Mouse (Mus musculus): ENCODE results near the gene Mrpl4.
A peak's percentile ranks its signal among the peaks of the same experiment; 100 is the strongest.

Mrpl4 gene

DNA sequence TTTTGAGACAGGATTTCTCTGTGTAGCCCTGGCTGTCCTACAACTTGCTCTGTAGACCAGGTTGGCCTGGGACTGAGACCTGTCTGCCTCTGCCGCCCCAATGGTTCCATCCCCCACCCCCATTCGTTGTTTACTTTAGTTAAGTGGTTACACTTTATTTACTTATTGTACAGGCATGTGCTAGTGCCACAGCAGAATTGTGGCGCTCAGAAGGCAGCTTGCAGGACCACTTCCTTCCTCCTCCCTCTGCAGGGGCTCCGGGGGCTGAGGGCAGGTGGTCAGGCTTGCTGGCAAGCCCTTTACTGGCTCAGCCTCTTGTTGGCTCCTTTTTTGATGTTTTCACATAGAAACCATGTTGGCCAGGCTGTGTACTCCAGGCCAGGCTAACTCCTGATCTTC is 14.6 kb downstream of the Mrpl4 start:
- no peak for DNase-seq (ENCODE audit: low spot score)

- DNase-seq (ENCODE audit: low spot score): no peak
Measured at GRCm38 (mm10) chr9:21018600-21018999, 16.1 kb downstream of the Mrpl4 start.

- no peak for DNase-seq (ENCODE audit: low spot score)
Measured at GRCm38 (mm10) chr9:21021363-21021762, 18.8 kb downstream of the Mrpl4 start.

DNA sequence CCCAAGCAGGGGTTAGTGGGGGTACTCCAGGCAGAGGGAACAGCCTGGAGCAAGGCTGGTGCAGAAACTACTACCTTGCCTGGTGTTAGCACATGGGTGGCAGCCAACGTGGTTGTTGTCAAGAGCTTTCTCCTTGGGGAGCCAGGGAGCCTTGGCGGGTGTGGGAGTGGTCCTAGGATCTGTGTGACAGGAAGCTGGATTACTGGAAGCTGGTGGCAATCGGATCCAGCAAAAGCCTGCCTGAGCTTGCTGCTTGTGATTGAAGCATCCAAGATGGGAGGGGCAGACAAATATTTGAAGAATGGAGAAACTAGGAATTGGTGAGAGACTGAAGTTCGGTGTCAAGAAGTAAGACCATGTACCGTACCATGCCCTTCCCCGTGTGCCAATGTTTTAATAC is 19.8 kb downstream of the Mrpl4 start:
- DNase-seq (ENCODE audit: low spot score): no peak

GRCm38 (mm10) chr9:21022726-21023125 is 20.2 kb downstream of the Mrpl4 start:
- no peak for DNase-seq (ENCODE audit: low spot score)

GRCm38 (mm10) chr9:21025258-21025810 is 22.8 kb downstream of the Mrpl4 start:
- no peak for DNase-seq (ENCODE audit: low spot score)

DNA sequence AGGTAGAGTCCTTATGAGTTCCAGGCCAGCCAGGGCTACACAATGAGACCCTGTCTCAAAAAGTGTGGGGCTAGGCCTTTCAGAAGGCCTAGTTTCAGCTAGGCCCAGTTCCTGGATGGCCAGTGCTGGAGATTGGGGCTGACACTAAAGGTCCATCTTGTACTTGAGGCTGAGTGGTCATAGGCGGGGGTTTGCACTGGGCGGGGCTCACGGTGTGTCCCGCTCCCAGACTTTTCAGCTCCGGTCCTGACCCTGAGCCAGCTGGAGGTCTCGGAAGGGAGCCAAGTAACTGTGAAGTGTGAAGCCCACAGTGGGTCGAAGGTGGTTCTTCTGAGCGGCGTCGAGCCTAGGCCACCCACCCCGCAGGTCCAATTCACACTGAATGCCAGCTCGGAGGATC is 24.3 kb downstream of the Mrpl4 start:
- no peak for DNase-seq (ENCODE audit: low spot score)

- DNase-seq (ENCODE audit: low spot score): no peak
Measured at GRCm38 (mm10) chr9:21027774-21028290, 25.3 kb downstream of the Mrpl4 start.

- no peak for DNase-seq (ENCODE audit: low spot score)
Measured at GRCm38 (mm10) chr9:21028560-21029110, 26.1 kb downstream of the Mrpl4 start.

- DNase-seq (ENCODE audit: low spot score): peak; percentile 89
Measured at GRCm38 (mm10) chr9:21029291-21030054, 26.9 kb downstream of the Mrpl4 start, which contains the start of gene Icam4. Gene Icam4, plus strand, starts transcription at chr9:21029373.

DNA sequence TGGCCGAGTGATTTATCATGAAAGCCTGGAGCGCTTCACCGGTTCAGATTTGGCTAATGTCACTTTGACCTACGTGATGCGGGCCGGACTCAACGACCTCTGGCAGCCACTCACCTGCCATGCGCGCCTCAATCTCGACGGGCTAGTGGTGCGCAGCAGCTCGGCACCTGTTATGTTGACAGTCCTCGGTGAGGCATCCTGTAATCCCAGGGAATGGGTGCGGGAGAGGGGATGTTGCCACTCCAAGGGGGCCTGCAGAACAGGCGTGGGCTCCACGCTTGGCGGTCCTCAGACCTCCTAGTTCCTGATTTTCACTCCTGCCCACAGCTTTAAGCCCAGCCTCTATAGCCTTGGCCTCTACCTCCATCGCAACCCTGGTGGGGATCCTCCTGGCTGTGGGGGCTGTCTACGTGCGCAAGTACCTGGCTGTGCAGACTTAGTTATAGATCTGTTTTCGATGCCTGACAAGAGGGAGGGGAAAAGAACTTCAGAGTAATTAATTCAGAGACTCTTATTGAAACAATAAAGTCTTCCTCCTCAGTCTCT is 27.6 kb downstream of the Mrpl4 start:
- DNase-seq (ENCODE audit: low spot score): no peak

DNA sequence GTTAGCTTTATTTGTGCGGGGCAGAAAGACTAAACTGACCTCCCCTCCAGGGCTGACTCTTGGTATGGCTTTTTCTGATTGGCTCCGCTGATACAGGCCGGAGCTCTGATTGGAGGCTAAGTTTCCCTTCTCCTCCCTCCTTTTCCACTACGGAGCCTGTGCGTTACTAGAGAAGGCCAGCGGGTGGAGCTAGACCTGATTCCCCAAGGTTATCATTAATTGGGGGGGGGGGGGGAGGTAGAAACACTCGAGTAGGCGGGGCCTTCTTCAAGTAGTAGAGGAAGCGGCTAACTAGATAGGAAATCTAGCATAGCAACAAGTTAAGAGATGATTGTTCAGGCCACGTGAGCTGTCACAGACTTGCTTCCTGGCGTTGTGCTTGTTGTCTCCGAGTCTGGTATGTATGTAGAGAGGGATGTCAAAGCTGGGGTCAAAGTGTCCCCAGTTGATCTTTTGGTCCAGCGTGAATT is 28.3 kb downstream of the Mrpl4 start:
- DNase-seq (ENCODE audit: low spot score): peak; percentile 93

- peak; percentile 72 for DNase-seq (ENCODE audit: low spot score)
Measured at GRCm38 (mm10) chr9:21031251-21031895, 28.8 kb downstream of the Mrpl4 start.

DNA sequence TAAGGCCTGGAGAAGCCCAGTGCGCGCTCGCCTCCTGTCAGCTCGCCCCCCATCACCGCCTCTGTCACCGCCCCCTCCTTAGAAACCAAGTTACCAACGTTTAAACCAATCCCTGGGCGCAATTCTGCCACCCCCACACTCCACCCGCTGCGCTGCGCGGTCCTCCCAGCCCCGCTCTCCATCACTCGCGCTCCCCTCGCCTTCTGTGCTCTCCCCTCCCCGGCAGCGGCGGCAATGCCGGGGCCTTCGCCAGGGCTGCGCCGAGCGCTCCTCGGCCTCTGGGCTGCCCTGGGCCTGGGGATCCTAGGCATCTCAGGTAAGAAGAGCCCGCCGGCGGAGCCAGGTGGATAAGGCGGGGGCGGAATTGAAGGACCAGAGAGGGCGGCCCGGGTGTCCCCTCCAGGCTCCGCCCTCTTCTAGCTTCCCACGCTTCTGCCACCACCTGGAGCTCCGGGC is 29.4 kb downstream of the Mrpl4 start, which contains the start of gene Icam5:
TSS of gene Icam5 (plus strand) at position 178 of the 456 bp plus-strand sequence.
- no peak for DNase-seq (ENCODE audit: low spot score)

DNA sequence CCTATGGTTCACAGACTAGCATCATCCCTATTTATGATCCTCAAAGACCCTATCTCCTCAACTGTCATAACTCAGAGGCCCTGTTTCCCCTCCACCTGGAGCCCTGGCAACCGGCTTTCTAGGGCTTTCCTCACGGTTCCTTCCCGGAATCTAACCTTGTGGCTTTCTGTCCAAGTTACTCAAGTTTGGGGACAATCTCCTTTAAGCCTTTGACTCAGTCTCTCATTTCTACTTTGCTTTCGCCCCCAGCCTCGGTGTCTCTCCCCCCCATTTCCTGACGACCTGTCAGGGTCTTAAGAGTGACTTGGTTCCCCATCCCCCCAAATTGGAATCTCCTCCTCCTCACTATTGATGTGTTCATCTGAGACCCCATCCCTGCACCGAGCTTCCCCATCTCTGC is 30.0 kb downstream of the Mrpl4 start:
- DNase-seq (ENCODE audit: low spot score): no peak

- DNase-seq (ENCODE audit: low spot score): peak; percentile 90
Measured at GRCm38 (mm10) chr9:21033136-21033535, 30.6 kb downstream of the Mrpl4 start.

DNA sequence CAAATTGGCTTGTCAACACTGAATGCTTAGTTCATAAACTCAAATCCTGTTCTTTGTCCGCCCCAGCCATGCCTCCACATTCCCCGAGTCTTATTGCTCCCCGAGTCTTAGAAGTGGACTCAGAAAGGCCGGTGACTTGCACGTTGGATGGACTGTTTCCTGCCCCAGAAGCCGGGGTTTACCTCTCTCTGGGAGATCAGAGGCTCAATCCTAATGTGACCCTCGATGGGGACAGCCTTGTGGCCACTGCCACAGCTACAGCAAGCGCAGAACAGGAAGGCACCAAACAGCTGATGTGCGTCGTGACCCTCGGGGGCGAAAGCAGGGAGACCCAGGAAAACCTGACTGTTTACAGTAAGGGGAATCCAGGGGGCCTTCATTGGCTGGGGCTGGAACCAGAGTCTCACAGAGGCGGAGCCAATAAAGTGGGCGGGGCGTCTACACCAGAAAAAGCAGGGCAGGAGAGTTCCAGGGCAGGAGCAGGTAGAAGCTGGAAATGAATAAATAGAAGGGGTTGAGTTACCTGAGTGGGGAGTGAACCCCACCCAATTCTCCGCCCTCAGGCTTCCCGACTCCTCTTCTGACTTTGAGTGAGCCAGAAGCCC is 32.0 kb downstream of the Mrpl4 start:
- DNase-seq (ENCODE audit: low spot score): no peak

DNA sequence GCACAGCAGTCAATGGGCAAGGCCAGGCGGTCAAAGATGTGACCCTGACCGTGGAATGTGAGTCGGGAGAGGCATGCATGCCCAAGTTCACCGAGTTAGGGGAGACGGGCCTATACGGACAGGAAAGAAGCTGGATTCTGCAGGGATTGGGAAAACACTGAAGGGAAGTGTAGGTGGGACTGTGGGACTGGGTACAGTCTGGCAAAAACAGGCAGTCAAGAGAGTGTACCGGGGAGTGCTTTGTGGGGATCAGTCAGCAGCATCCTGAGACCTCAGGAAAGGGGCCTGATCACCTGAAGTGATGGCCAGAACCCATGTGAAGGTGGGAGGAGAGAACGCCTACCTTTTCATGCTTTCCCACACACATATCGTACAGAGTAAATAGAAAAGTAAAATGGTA is 33.0 kb downstream of the Mrpl4 start:
- no peak for DNase-seq (ENCODE audit: low spot score)

- DNase-seq (ENCODE audit: low spot score): no peak
Measured at GRCm38 (mm10) chr9:21036161-21036560, 33.6 kb downstream of the Mrpl4 start.

- DNase-seq (ENCODE audit: low spot score): no peak
Measured at GRCm38 (mm10) chr9:21036666-21037065, 34.1 kb downstream of the Mrpl4 start.

DNA sequence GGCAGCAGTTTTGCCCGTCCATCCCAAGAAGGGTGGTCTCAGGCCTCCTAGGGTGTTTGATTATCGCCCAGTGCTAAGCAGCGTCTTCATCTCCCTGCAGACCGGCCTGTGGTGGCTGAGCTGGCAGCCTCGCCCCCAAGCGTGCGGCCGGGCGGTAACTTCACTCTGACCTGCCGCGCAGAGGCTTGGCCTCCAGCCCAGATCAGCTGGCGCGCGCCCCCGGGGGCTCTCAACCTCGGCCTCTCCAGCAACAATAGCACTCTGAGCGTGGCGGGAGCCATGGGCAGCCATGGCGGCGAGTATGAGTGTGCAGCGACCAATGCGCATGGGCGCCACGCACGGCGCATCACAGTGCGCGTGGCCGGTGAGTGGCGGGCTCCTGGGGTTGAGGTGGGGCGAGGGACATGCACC is 34.9 kb downstream of the Mrpl4 start:
- peak; percentile 38 for DNase-seq (ENCODE audit: low spot score)

GRCm38 (mm10) chr9:21039779-21040178 is 37.2 kb downstream of the Mrpl4 start:
- no peak for DNase-seq (ENCODE audit: low spot score)

All from embryo, embryonic 10.5 days (tissue).